Mouse (Mus musculus) heart, adult 2 months (tissue): ENCODE results near the gene Map4k2. TPM values are rescaled to one million over a fixed set of nuclear protein-coding genes. Genes with fewer than 3 reads are reported as not detected.

Source experiments
- DNase-seq, 2 experiments: peaks; one replicate each; pipeline ENCODE4 v3.0.0; 2021
- H3K27ac ChIP-seq: fragments of 200-600 bp; 2 replicates; pipeline ENCODE4 v1.8.1; 2022
- H3K27me3 ChIP-seq: fragments of 200-500 bp; 2 replicates; pipeline ENCODE4 v1.6.1; 2012; ENCODE audit warnings: mild to moderate bottlenecking, low read length, inconsistent platforms, mixed read lengths; ENCODE audit not compliant: control insufficient read depth, insufficient read depth
- H3K36me3 ChIP-seq: fragments of 200-500 bp; 2 replicates; pipeline ENCODE4 v1.6.1; 2012; ENCODE audit warnings: low read length, inconsistent platforms; ENCODE audit not compliant: control insufficient read depth, insufficient read depth
- H3K4me1 ChIP-seq: fragments of 200-500 bp; 2 replicates; pipeline ENCODE4 v1.6.1; 2011; ENCODE audit warnings: low read length; ENCODE audit not compliant: control insufficient read depth, insufficient read depth
- H3K4me3 ChIP-seq: fragments of 200-600 bp; 2 replicates; pipeline ENCODE4 v1.8.1; 2022
- H3K79me2 ChIP-seq: fragments of 200-500 bp; replicated peaks from 2 replicates; pipeline ENCODE4 v1.6.1; 2012; ENCODE audit warnings: mild to moderate bottlenecking, inconsistent platforms, low read length, moderate library complexity, mixed read lengths; ENCODE audit not compliant: control insufficient read depth, insufficient read depth
- H3K9ac ChIP-seq: fragments of 200-500 bp; 2 replicates; pipeline ENCODE4 v1.6.1; 2012; ENCODE audit warnings: low read depth, mild to moderate bottlenecking, control low read depth, inconsistent platforms, low read length, mixed read lengths
- CTCF ChIP-seq: fragments of 200-600 bp; IDR thresholded peaks from 2 replicates; pipeline ENCODE4 v1.8.1; 2022; ENCODE audit warnings: antibody characterized with exemption, mild to moderate bottlenecking, moderate library complexity
- EP300 ChIP-seq: fragments of 200-500 bp; IDR thresholded peaks from 2 replicates; pipeline ENCODE4 v1.6.1; 2011; ENCODE audit warnings: low read depth, low read length, control low read depth; ENCODE audit not compliant: insufficient read depth
- POLR2A ChIP-seq: fragments of 200-500 bp; IDR thresholded peaks from 2 replicates; pipeline ENCODE4 v1.6.1; 2011; ENCODE audit warnings: mild to moderate bottlenecking, low read depth, low read length, control low read depth; ENCODE audit not compliant: insufficient read depth
- WGBS: fragments of 180-500 bp; shearing (Covaris S2); methylation state at CpG from one replicate; pipeline ENCODE4 v1.1.7; 2018; 5-methylcytosine and 5-hydroxymethylcytosine counted together
- intact Hi-C: fragments of 180-260 bp; cut with DNase I; formaldehyde crosslinking; loops from one replicate; pipeline ENCODE4 v1.15.1; 2025
- polyA plus RNA-seq: library from polyadenylated mRNA; depleted of rRNA; stranded (reverse); fragments of >200 nt; gene quantifications from 2 replicates; pipeline ENCODE4 v1.2.3, GENCODE M21; 2012
- total RNA-seq, 2 experiments: library from RNA; stranded (reverse); gene quantifications; 2 replicates each; pipeline ENCODE4 v1.2.3; 2021

Map4k2 gene
- total and polyA plus RNA-seq, 3 experiments = 36.1 to 88.9 (median 38.4) TPM

- H3K79me2 ChIP-seq = no peaks in the 10 kb centered on the region
- no peak for TF ChIP-seq POLR2A
- TF ChIP-seq CTCF = no peak
- TF ChIP-seq EP300 = no peak
- no peaks in the 10 kb centered on the region for H3K36me3 ChIP-seq
- 37% methylated on average over 14 of the region's 14 CpGs for WGBS
- peak overlapping the region; percentile 39 for H3K27ac ChIP-seq
- H3K4me1 ChIP-seq = peaks cover 7% of the 10 kb centered on the region
- no peak overlapping the region for H3K9ac ChIP-seq
- DNase-seq = peak in 1 of 2 experiments; percentile 54
- no peak overlapping the region for H3K4me3 ChIP-seq
- H3K27me3 ChIP-seq = no peaks in the 10 kb centered on the region
- intact Hi-C loops = no loop called here
Measured at GRCm38 (mm10) chr19:6349215-6349983, 8.5 kb downstream of the Map4k2 start.

- no peaks in the 10 kb centered on the region for H3K36me3 ChIP-seq
- WGBS = 57% methylated on average over 14 of the region's 14 CpGs
Measured at GRCm38 (mm10) chr19:6351431-6352106, 10.6 kb downstream of the Map4k2 start.

GRCm38 (mm10) chr19:6352107-6352505 lies 11.2 kb downstream of the Map4k2 start:
- no peaks in the 10 kb centered on the region for H3K36me3 ChIP-seq
- intact Hi-C loops = no loop called here
- TF ChIP-seq POLR2A = no peak
- no peak for TF ChIP-seq EP300
- no peak for TF ChIP-seq CTCF
- no peaks in the 10 kb centered on the region for H3K79me2 ChIP-seq
- H3K9ac ChIP-seq = no peak overlapping the region
- no peaks in the 10 kb centered on the region for H3K27me3 ChIP-seq
- WGBS = 73% methylated on average over 2 of the region's 2 CpGs
- H3K4me1 ChIP-seq = peaks cover 1% of the 10 kb centered on the region
- H3K27ac ChIP-seq = no peak overlapping the region
- H3K4me3 ChIP-seq = no peak overlapping the region
- DNase-seq = no peak

More at GRCm38 (mm10) chr19:6351431-6352106, 10.6 kb downstream of the Map4k2 start:
- no peak for TF ChIP-seq POLR2A
- TF ChIP-seq CTCF = no peak
- TF ChIP-seq EP300 = no peak
- no peak for DNase-seq
- Histone ChIP-seq H3K9ac (no peak overlapping the region), H3K4me1 (peaks cover 1% of the 10 kb centered on the region), H3K27ac (no peak overlapping the region), H3K27me3 (no peaks in the 10 kb centered on the region), H3K4me3 (no peak overlapping the region), H3K79me2 (no peaks in the 10 kb centered on the region)
- intact Hi-C loops = no loop called here

- Histone ChIP-seq H3K27me3 (no peaks in the 10 kb centered on the region), H3K4me3 (no peak overlapping the region), H3K9ac (no peak overlapping the region), H3K79me2 (no peaks in the 10 kb centered on the region), H3K27ac (no peak overlapping the region), H3K36me3 (no peaks in the 10 kb centered on the region), H3K4me1 (peaks cover 1% of the 10 kb centered on the region)
- no peak for DNase-seq
- intact Hi-C loops = no loop called here
- no peak for TF ChIP-seq CTCF
- no peak for TF ChIP-seq EP300
- TF ChIP-seq POLR2A = no peak
- 76% methylated on average over 7 of the region's 7 CpGs for WGBS
Measured at GRCm38 (mm10) chr19:6354030-6354429, 13.1 kb downstream of the Map4k2 start.

- Histone ChIP-seq H3K27me3 (no peaks in the 10 kb centered on the region), H3K27ac (no peak overlapping the region), H3K79me2 (peaks cover 4% of the 10 kb centered on the region; the same call in 1 of the 2 replicates), H3K4me1 (peaks cover 4% of the 10 kb centered on the region; the same call in 1 of the 2 replicates), H3K9ac (no peak overlapping the region), H3K36me3 (peaks cover 18% of the 10 kb centered on the region), H3K4me3 (no peak overlapping the region)
- intact Hi-C loops = loop anchor here (2.0 kb wide), 1 partner anchor 16 kb away; no protein-coding TSS in a partner anchor
- TF ChIP-seq CTCF (no peak), EP300 (no peak)
- DNase-seq = no peak
- WGBS = 82% methylated on average over 3 of the region's 3 CpGs
Measured at GRCm38 (mm10) chr19:6361291-6361690, 20.4 kb downstream of the Map4k2 start.

- no peak for DNase-seq
- Histone ChIP-seq H3K4me1 (peaks cover 4% of the 10 kb centered on the region; the same call in 1 of the 2 replicates), H3K4me3 (peak overlapping the region; percentile 89), H3K9ac (peak overlapping the region; percentile 33; the same call in 1 of the 2 replicates), H3K36me3 (peaks cover 34% of the 10 kb centered on the region), H3K79me2 (peaks cover 5% of the 10 kb centered on the region; the same call in 1 of the 2 replicates), H3K27ac (peak overlapping the region; percentile 87), H3K27me3 (no peaks in the 10 kb centered on the region)
- TF ChIP-seq CTCF (no peak), POLR2A (no peak; the same call in 1 of the 2 replicates), EP300 (no peak)
- intact Hi-C loops = no loop called here
- WGBS = under 1% methylated on average over 11 of the region's 11 CpGs
Measured at GRCm38 (mm10) chr19:6363091-6363410, 22.1 kb downstream of the Map4k2 start.
